Mouse (Mus musculus): ENCODE results near the gene Tmem150b. TPM values are rescaled to one million over a fixed set of nuclear protein-coding genes. Genes with fewer than 3 reads are reported as not detected.

Gene Tmem150b
- polyA plus RNA-seq, 1 experiment: 0.04 TPM

- no peak overlapping the region for H3K4me3 ChIP-seq
- H3K4me2 ChIP-seq (ENCODE audit: low read depth): no peak overlapping the region
- no peak for TF ChIP-seq REST (IDR thresholded peaks at IDR 0.05; ENCODE audit: insufficient read depth, insufficient read length)
- no peak for TF ChIP-seq TCF3 (IDR thresholded peaks at IDR 0.05; ENCODE audit: insufficient read length, low read depth)
- no peak for TF ChIP-seq USF1 (IDR thresholded peaks at IDR 0.05; ENCODE audit: low read depth)
- TF ChIP-seq POLR2A (IDR thresholded peaks at IDR 0.05; ENCODE audit: insufficient read length, low read depth): no peak
- TF ChIP-seq E2F4 (IDR thresholded peaks at IDR 0.05; ENCODE audit: insufficient read depth): no peak
- no peak for TF ChIP-seq MYOG (IDR thresholded peaks at IDR 0.05; ENCODE audit: control insufficient read depth in 1 of 3, insufficient read depth in 1 of 3, insufficient read length in 2 of 3, low read depth in 2 of 3)
- no peak for TF ChIP-seq MYOD1 (IDR thresholded peaks at IDR 0.05; ENCODE audit: control insufficient read depth in 1 of 3, insufficient read length in 2 of 3, low read depth in 2 of 3)
- TF ChIP-seq POLR2AphosphoS2 (IDR thresholded peaks at IDR 0.05; ENCODE audit: insufficient read length, low read depth): no peak
- TF ChIP-seq MAX (IDR thresholded peaks at IDR 0.05; ENCODE audit: low read depth): no peak
- no peak for TF ChIP-seq TCF12 (IDR thresholded peaks at IDR 0.05; ENCODE audit: insufficient read depth, poor library complexity, severe bottlenecking)
- TF ChIP-seq SRF (IDR thresholded peaks at IDR 0.05; ENCODE audit: control insufficient read depth, insufficient read length, low read depth): no peak
- TF ChIP-seq CEBPB (IDR thresholded peaks at IDR 0.05; ENCODE audit: insufficient read depth, poor library complexity, severe bottlenecking): no peak
- H3K79me2 ChIP-seq (ENCODE audit: control insufficient read depth, insufficient read depth): no peaks in the 10 kb centered on the region
- H3ac ChIP-seq (ENCODE audit: control insufficient read depth, insufficient read length): no peak overlapping the region
- no peaks in the 10 kb centered on the region for H3K27me3 ChIP-seq (ENCODE audit: control insufficient read depth, insufficient read depth, insufficient read length)
- no peaks in the 10 kb centered on the region for H3K36me3 ChIP-seq (ENCODE audit: control insufficient read depth, insufficient read depth)
Measured at GRCm38 (mm10) chr7:4663742-4664141, 61.3 kb downstream of the Tmem150b start.

DNA sequence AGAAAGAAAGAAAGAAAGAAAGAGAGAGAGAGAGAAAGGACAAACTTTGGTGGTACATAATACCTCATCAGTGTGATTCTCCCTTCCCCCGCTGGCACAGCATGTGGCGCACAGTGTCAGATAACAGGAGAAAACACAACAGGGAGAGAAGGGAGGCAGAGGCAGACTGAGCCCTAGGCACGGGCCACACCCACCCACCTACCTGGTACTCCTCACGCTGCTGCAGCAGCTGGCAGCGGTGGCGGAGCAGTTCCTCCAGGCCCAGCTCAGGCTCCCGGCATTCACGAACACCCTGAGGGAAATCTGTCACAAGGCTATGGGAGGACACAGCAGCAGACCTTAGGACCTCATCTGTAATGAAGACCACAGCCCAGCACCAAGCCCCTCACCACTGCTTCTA is 61.9 kb downstream of the Tmem150b start:
- TF ChIP-seq SRF (IDR thresholded peaks at IDR 0.05; ENCODE audit: control insufficient read depth, insufficient read length, low read depth): no peak
- TF ChIP-seq USF1 (IDR thresholded peaks at IDR 0.05; ENCODE audit: low read depth): no peak
- no peak for TF ChIP-seq TCF12 (IDR thresholded peaks at IDR 0.05; ENCODE audit: insufficient read depth, poor library complexity, severe bottlenecking)
- TF ChIP-seq MAX (IDR thresholded peaks at IDR 0.05; ENCODE audit: low read depth): no peak
- no peak for TF ChIP-seq REST (IDR thresholded peaks at IDR 0.05; ENCODE audit: insufficient read depth, insufficient read length)
- no peak for TF ChIP-seq MYOG (IDR thresholded peaks at IDR 0.05; ENCODE audit: control insufficient read depth in 1 of 3, insufficient read depth in 1 of 3, insufficient read length in 2 of 3, low read depth in 2 of 3)
- no peak for TF ChIP-seq POLR2A (IDR thresholded peaks at IDR 0.05; ENCODE audit: insufficient read length, low read depth)
- TF ChIP-seq CEBPB (IDR thresholded peaks at IDR 0.05; ENCODE audit: insufficient read depth, poor library complexity, severe bottlenecking): no peak
- TF ChIP-seq E2F4 (IDR thresholded peaks at IDR 0.05; ENCODE audit: insufficient read depth): no peak
- no peak for TF ChIP-seq POLR2AphosphoS2 (IDR thresholded peaks at IDR 0.05; ENCODE audit: insufficient read length, low read depth)
- no peak for TF ChIP-seq TCF3 (IDR thresholded peaks at IDR 0.05; ENCODE audit: insufficient read length, low read depth)
- no peak for TF ChIP-seq MYOD1 (IDR thresholded peaks at IDR 0.05; ENCODE audit: control insufficient read depth in 1 of 3, insufficient read length in 2 of 3, low read depth in 2 of 3)
- no peak overlapping the region for H3K4me2 ChIP-seq (ENCODE audit: low read depth)
- no peaks in the 10 kb centered on the region for H3K36me3 ChIP-seq (ENCODE audit: control insufficient read depth, insufficient read depth)
- peaks cover under 1% of the 10 kb centered on the region for H3K79me2 ChIP-seq (ENCODE audit: control insufficient read depth, insufficient read depth)
- no peak overlapping the region for H3ac ChIP-seq (ENCODE audit: control insufficient read depth, insufficient read length)
- H3K27me3 ChIP-seq (ENCODE audit: control insufficient read depth, insufficient read depth, insufficient read length): no peaks in the 10 kb centered on the region
- no peak overlapping the region for H3K4me3 ChIP-seq

DNA sequence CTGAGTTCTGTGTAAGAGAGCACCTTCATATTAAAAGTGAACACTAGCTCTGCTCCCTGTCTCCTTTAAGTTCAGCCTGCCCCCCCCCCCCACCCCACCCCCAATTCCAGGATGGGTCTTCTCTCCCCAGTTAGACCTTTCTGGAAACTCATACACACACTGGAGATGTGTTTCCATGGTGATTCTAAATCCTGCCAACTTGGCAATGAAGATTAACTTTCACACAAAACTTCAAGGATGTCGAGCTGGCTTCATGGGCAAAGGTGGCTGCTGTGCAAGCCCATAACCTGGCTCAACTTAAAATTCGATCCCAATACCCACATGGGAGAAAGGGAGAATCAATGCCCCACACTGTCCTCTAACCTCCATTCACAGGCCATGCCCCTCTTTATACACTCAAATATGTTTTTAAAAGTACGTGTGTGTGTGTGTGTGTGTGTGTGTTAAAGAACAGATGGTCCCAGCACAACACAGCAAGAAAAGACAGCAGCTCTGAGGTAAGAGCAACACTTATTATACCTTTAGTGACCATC is 65.1 kb downstream of the Tmem150b start:
- Histone ChIP-seq H3ac (ENCODE audit: control insufficient read depth, insufficient read length) (peak overlapping the region; percentile 29), H3K4me2 (ENCODE audit: low read depth) (peak overlapping the region; percentile 99), H3K36me3 (ENCODE audit: control insufficient read depth, insufficient read depth) (no peaks in the 10 kb centered on the region), H3K4me3 (peak overlapping the region; percentile 66), H3K79me2 (ENCODE audit: control insufficient read depth, insufficient read depth) (peaks cover 33% of the 10 kb centered on the region), H3K27me3 (ENCODE audit: control insufficient read depth, insufficient read depth, insufficient read length) (no peaks in the 10 kb centered on the region)
- TF ChIP-seq MYOG (IDR thresholded peaks at IDR 0.05; ENCODE audit: control insufficient read depth in 1 of 3, insufficient read depth in 1 of 3, insufficient read length in 2 of 3, low read depth in 2 of 3): no peak

DNA sequence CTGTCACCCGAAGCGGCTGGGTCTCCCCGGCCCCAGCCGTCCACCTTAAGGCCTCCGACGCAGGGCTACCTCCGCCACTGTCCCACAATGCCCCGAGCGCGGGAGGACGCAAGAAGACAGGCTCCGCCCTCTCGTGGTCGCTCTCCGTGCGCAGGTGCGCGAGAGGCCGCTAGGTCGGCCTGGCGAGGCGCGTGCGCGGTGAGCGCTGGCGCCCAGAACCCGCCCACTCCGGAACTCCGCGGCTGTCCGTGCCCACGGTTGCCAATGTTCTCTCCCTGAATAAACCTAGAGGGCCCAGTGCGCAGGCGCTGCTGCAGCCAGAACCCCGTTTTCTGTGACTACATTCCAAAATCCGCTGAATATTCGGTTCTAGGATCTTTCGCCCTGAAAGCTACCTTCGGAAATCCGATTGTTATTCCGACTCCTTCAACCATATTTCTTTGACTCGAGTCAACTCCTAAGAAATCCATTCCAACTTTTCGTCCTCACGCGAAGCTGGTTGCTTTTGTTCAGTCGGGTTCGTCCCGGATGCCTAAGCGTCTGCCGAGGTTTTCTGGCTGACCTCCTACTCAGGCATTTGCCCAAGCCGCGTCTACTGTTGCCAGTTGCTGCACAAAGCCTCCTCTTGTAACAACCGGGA is 66.0 kb downstream of the Tmem150b start, which contains the start of gene Ppp6r1:
Ppp6r1 (minus strand) TSS at position 108 of the 640 bp plus-strand sequence.
- TF ChIP-seq MYOD1 (IDR thresholded peaks at IDR 0.05; ENCODE audit: control insufficient read depth in 1 of 3, insufficient read length in 2 of 3, low read depth in 2 of 3) (peak in 2 of 3 experiments; percentile 61 to 67), POLR2AphosphoS2 (IDR thresholded peaks at IDR 0.05; ENCODE audit: insufficient read length, low read depth) (peak; percentile 91), POLR2A (IDR thresholded peaks at IDR 0.05; ENCODE audit: insufficient read length, low read depth) (peak; percentile 90), MAX (IDR thresholded peaks at IDR 0.05; ENCODE audit: low read depth) (no peak), TCF3 (IDR thresholded peaks at IDR 0.05; ENCODE audit: insufficient read length, low read depth) (no peak), USF1 (IDR thresholded peaks at IDR 0.05; ENCODE audit: low read depth) (no peak), TCF12 (IDR thresholded peaks at IDR 0.05; ENCODE audit: insufficient read depth, poor library complexity, severe bottlenecking) (no peak), CEBPB (IDR thresholded peaks at IDR 0.05; ENCODE audit: insufficient read depth, poor library complexity, severe bottlenecking) (no peak), MYOG (IDR thresholded peaks at IDR 0.05; ENCODE audit: control insufficient read depth in 1 of 3, insufficient read depth in 1 of 3, insufficient read length in 2 of 3, low read depth in 2 of 3) (peak in 2 of 3 experiments; percentile 52 to 77), SRF (IDR thresholded peaks at IDR 0.05; ENCODE audit: control insufficient read depth, insufficient read length, low read depth) (no peak), E2F4 (IDR thresholded peaks at IDR 0.05; ENCODE audit: insufficient read depth) (peak; percentile 16), REST (IDR thresholded peaks at IDR 0.05; ENCODE audit: insufficient read depth, insufficient read length) (no peak)
- Histone ChIP-seq H3K79me2 (ENCODE audit: control insufficient read depth, insufficient read depth) (peaks cover 42% of the 10 kb centered on the region), H3K27me3 (ENCODE audit: control insufficient read depth, insufficient read depth, insufficient read length) (no peaks in the 10 kb centered on the region), H3K4me3 (peak within 1 kb of the TSS; percentile 66), H3ac (ENCODE audit: control insufficient read depth, insufficient read length) (peak within 1 kb of the TSS; percentile 29), H3K36me3 (ENCODE audit: control insufficient read depth, insufficient read depth) (no peaks in the 10 kb centered on the region), H3K4me2 (ENCODE audit: low read depth) (peak within 1 kb of the TSS; percentile 99)
